Mouse (Mus musculus): ENCODE measurements around the gene Tbx19.

GRCm38 (mm10) chr1:165190571-165191273, 30.1 kb upstream of the Tbx19 start:
- TF ChIP-seq CTCF (IDR thresholded peaks at IDR 0.05; ENCODE audit: borderline replicate concordance, insufficient read depth, low read length) (no peak), POLR2A (IDR thresholded peaks at IDR 0.05; ENCODE audit: low read depth, low read length) (no peak)
